ENCODE assay signal across 10 mouse cellular contexts in the genomic region with DNA sequence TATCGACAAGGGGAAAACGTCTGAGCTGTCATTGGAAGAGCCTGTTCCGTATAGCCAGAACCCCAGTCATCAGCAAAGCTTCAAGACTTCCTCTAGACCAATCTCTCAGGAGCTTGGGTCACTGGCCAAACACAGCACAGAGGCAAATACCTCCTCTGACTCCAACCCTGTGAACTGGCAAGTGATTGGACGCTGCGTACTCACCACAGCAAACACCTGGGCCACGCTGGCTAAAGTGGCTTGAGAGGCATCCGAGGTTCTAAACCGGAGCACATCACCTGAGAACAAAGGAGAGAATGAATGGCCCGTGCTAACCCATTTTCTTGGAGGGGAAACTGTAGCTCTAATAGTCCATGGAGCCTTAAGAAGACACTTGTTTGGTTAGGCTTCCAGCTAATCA. TPM values are rescaled to one million over a fixed set of nuclear protein-coding genes. Genes with fewer than 3 reads are reported as not detected.
DNase-seq lines count a peak whose midpoint lies in the region; ATAC-seq and TF ChIP-seq lines count a peak whose summit lies in the region.
"Had no signal": no experiment of that assay in that cellular context is flagged by ENCODE, and none has a peak within 500 bp of the region (broad histone marks: within the 10 kb centered on the region; RNA-seq: fewer than 3 reads in every experiment).

No protein-coding gene starts in this region.

- TF ChIP-seq CTCF in lung, embryonic 14.5 days (IDR thresholded peaks at IDR 0.05; ENCODE audit: low read depth) = no peak

- no peaks in the 10 kb centered on the region for H3K9me3 ChIP-seq in lung, embryonic 14.5 days (ENCODE audit: low read depth, low read length)
- H3K9me3 ChIP-seq in hindbrain, embryonic 14.5 days (ENCODE audit: control insufficient read depth, low read length) = no peaks in the 10 kb centered on the region
- H3K9me3 ChIP-seq in midbrain, embryonic 15.5 days = no peaks in the 10 kb centered on the region

- peaks cover 7% of the 10 kb centered on the region; the same call in 1 of the 2 replicates for H3K36me3 ChIP-seq in lung, embryonic 14.5 days (ENCODE audit: insufficient read depth)
- H3K36me3 ChIP-seq in hindbrain, embryonic 14.5 days (replicated peaks; ENCODE audit: control insufficient read depth, insufficient read depth) = peaks cover 10% of the 10 kb centered on the region; the same call in 1 of the 2 replicates
- no peaks in the 10 kb centered on the region for H3K36me3 ChIP-seq in midbrain, embryonic 15.5 days (replicated peaks)

- 85% methylated on average over 9 of the region's 9 CpGs for WGBS in lung, embryonic 14.5 days
- WGBS in hindbrain, embryonic 14.5 days = 93% methylated on average over 9 of the region's 9 CpGs
- WGBS in midbrain, embryonic 15.5 days = 92% methylated on average over 9 of the region's 9 CpGs

- peaks cover 7% of the 10 kb centered on the region; the same call in 1 of the 2 replicates for H3K4me1 ChIP-seq in lung, embryonic 14.5 days (ENCODE audit: insufficient read depth)
- peaks cover 17% of the 10 kb centered on the region for H3K4me1 ChIP-seq in hindbrain, embryonic 14.5 days (replicated peaks; ENCODE audit: control insufficient read depth, insufficient read depth, low read length)
- peaks cover 20% of the 10 kb centered on the region for H3K4me1 ChIP-seq in midbrain, embryonic 15.5 days

- no peak overlapping the region for H3K9ac ChIP-seq in lung, embryonic 14.5 days
- 0 out of 2 replicates have a peak overlapping the region, but pooled peaks have one; percentile 90 for H3K9ac ChIP-seq in hindbrain, embryonic 14.5 days
- no peak overlapping the region for H3K9ac ChIP-seq in midbrain, embryonic 15.5 days

- H3K4me3 ChIP-seq in lung, embryonic 14.5 days (ENCODE audit: low read depth, low read length) = no peak overlapping the region
- no peak overlapping the region for H3K4me3 ChIP-seq in hindbrain, embryonic 14.5 days (replicated peaks; ENCODE audit: low read length)
- no peak overlapping the region for H3K4me3 ChIP-seq in midbrain, embryonic 15.5 days

- no peaks in the 10 kb centered on the region for H3K27me3 ChIP-seq in lung, embryonic 14.5 days (ENCODE audit: insufficient read depth, low read length)
- no peaks in the 10 kb centered on the region for H3K27me3 ChIP-seq in hindbrain, embryonic 14.5 days (ENCODE audit: control insufficient read depth, insufficient read depth, low read length)
- H3K27me3 ChIP-seq in midbrain, embryonic 15.5 days (replicated peaks) = no peaks in the 10 kb centered on the region

- H3K27ac ChIP-seq in lung, embryonic 14.5 days (ENCODE audit: low read depth) = no peak overlapping the region
- H3K27ac ChIP-seq in hindbrain, embryonic 14.5 days = no peak overlapping the region
- no peak overlapping the region for H3K27ac ChIP-seq in midbrain, embryonic 15.5 days

- H3K4me2 ChIP-seq in lung, embryonic 14.5 days = peak overlapping the region; percentile 87; the same call in 1 of the 2 replicates
- H3K4me2 ChIP-seq in hindbrain, embryonic 14.5 days (replicated peaks) = peak overlapping the region; percentile 84
- peak overlapping the region; percentile 64; the same call in 1 of the 2 replicates for H3K4me2 ChIP-seq in midbrain, embryonic 15.5 days

- DNase-seq in gastrocnemius, postnatal 25 days = peak; percentile 3
- no peak for DNase-seq in gastrocnemius, postnatal 4 days (ENCODE audit: low spot score in 2 of 2)
- DNase-seq in lung, embryonic 14.5 days = no peak
- no peak for DNase-seq in lung, postnatal 10 days
- no peak for DNase-seq in hindbrain, embryonic 14.5 days (ENCODE audit: low spot score)
- no peak for DNase-seq in ovary, postnatal 10 days (ENCODE audit: low spot score)
- DNase-seq: gastrocnemius, postnatal 36 days had no signal

- no peak for ATAC-seq in lung, embryonic 14.5 days (ENCODE audit: insufficient read depth)
- no peak for ATAC-seq in hindbrain, embryonic 14.5 days (ENCODE audit: low FRiP score)
- no peak for ATAC-seq in midbrain, embryonic 15.5 days (replicated peaks)
- ATAC-seq in erythroid progenitor cell, adult 5-6 weeks (replicated peaks; ENCODE audit: low FRiP score, poor library complexity, severe bottlenecking) = no peak

RNA-seq across cellular contexts. Expression of a gene that starts 1.9 kb away (rescaled TPM):
- total RNA-seq in gastrocnemius, postnatal 25 days (2021) = 10 to 100 TPM; 35.2 to 39.6 TPM
- total RNA-seq in gastrocnemius, postnatal 4 days (2021) = 10 to 100 TPM; 22.4 to 24.3 TPM
- polyA plus RNA-seq in lung, embryonic 14.5 days (2014; fragmentation: Nextera tagmentation; extraction: Ambion mirVana) = 25.9 and 26.5 TPM in 2 replicates
- 26.6 and 28.9 TPM in 2 replicates for polyA plus RNA-seq in hindbrain, embryonic 14.5 days (2014; fragmentation: Nextera tagmentation; extraction: Ambion mirVana)
- 17.3 and 18.9 TPM in 2 replicates for polyA plus RNA-seq in midbrain, embryonic 15.5 days (2015; fragmentation: Nextera tagmentation; extraction: Ambion mirVana)
- 10.8 and 12.6 TPM in 2 replicates for total RNA-seq in erythroid progenitor cell, adult 5-6 weeks (2015; ENCODE audit: low replicate concordance)
- total RNA-seq in erythroid progenitor cell, adult 5-6 weeks (2017; ENCODE audit: low replicate concordance) = 7.3 and 8.7 TPM in 2 replicates

RNA-seq across cellular contexts. Expression of a gene that starts 37.5 kb away (rescaled TPM):
- total RNA-seq in gastrocnemius, postnatal 25 days (2021) = not detected
- total RNA-seq in gastrocnemius, postnatal 4 days (2021) = under 1 TPM; 0.07 to 0.18 TPM
- 0.12 and 0.22 TPM in 2 replicates for polyA plus RNA-seq in lung, embryonic 14.5 days (2014; fragmentation: Nextera tagmentation; extraction: Ambion mirVana)
- 3.9 TPM in 2 replicates for polyA plus RNA-seq in hindbrain, embryonic 14.5 days (2014; fragmentation: Nextera tagmentation; extraction: Ambion mirVana)
- 4.8 and 5.4 TPM in 2 replicates for polyA plus RNA-seq in midbrain, embryonic 15.5 days (2015; fragmentation: Nextera tagmentation; extraction: Ambion mirVana)
- not detected in 2 replicates for total RNA-seq in erythroid progenitor cell, adult 5-6 weeks (2015; ENCODE audit: low replicate concordance)
- total RNA-seq in erythroid progenitor cell, adult 5-6 weeks (2017; ENCODE audit: low replicate concordance) = not detected in 2 replicates
- polyA plus RNA-seq: C2C12 had no signal
